Mouse (Mus musculus) ES-E14 (cell line): ENCODE measurements around the gene Gm960. TPM values are rescaled to one million over a fixed set of nuclear protein-coding genes. Genes with fewer than 3 reads are reported as not detected.
A peak's percentile ranks its signal among the peaks of the same experiment; 100 is the strongest.

Source experiments
- DNase-seq: peaks from one replicate; pipeline ENCODE4 v3.0.0-alpha.2; 2013; ENCODE audit warnings: low read depth, low spot score
- H3K27ac ChIP-seq: 2 replicates; pipeline ENCODE4 v1.5.1; 2012; ENCODE audit warnings: low read depth, mild to moderate bottlenecking, low read length, moderate library complexity, mixed read lengths; ENCODE audit not compliant: poor library complexity, insufficient read depth, severe bottlenecking
- H3K36me3 ChIP-seq: 2 replicates; pipeline ENCODE4 v1.6.1; 2012; ENCODE audit warnings: mild to moderate bottlenecking, low read length, moderate library complexity, mixed read lengths; ENCODE audit not compliant: control insufficient read depth, poor library complexity, insufficient read depth, severe bottlenecking
- H3K4me1 ChIP-seq, 2 experiments: fragments of 150-350 bp in 1 of 2; sonication (generic) in 1 of 2; 2 replicates each; pipeline ENCODE4 v1.6.1; 2012; ENCODE audit warnings: low read length in 2 of 2, mild to moderate bottlenecking in 1 of 2, mixed read lengths in 1 of 2; ENCODE audit not compliant: control insufficient read depth in 2 of 2, insufficient read depth in 2 of 2, poor library complexity in 1 of 2
- H3K4me3 ChIP-seq, 2 experiments: fragments of 150-350 bp in 1 of 2; sonication (generic) in 1 of 2; 2 replicates each; pipeline ENCODE4 v1.5.1; 2012; ENCODE audit warnings: low read length in 2 of 2, low read depth in 1 of 2, mild to moderate bottlenecking in 1 of 2, mixed read lengths in 1 of 2; ENCODE audit not compliant: insufficient read depth in 1 of 2, poor library complexity in 1 of 2, severe bottlenecking in 1 of 2
- H3K9ac ChIP-seq: 2 replicates; pipeline ENCODE4 v1.6.1; 2012; ENCODE audit warnings: low read depth, mild to moderate bottlenecking, low read length, mixed read lengths; ENCODE audit not compliant: poor library complexity, insufficient read depth, severe bottlenecking
- H3K9me3 ChIP-seq: fragments of 150-350 bp; sonication (generic); 2 replicates; pipeline ENCODE4 v1.6.1; 2012; ENCODE audit warnings: low read depth, mild to moderate bottlenecking, low read length; ENCODE audit not compliant: control insufficient read depth, insufficient read depth
- CHD2 ChIP-seq: IDR thresholded peaks from 2 replicates; pipeline ENCODE4 v1.6.1; 2014; ENCODE audit warnings: mild to moderate bottlenecking, low read depth, low read length, inconsistent platforms
- HCFC1 ChIP-seq: IDR thresholded peaks from 2 replicates; pipeline ENCODE4 v1.6.1; 2012; ENCODE audit warnings: low read length, inconsistent platforms, borderline replicate concordance; ENCODE audit not compliant: insufficient read depth
- MAFK ChIP-seq: IDR thresholded peaks from 2 replicates; pipeline ENCODE4 v1.6.1; 2014; ENCODE audit warnings: mild to moderate bottlenecking, low read depth, low read length, inconsistent platforms; ENCODE audit not compliant: insufficient read depth
- ZC3H11A ChIP-seq: IDR thresholded peaks from 2 replicates; pipeline ENCODE4 v1.6.1; 2012; ENCODE audit warnings: low read depth, mild to moderate bottlenecking, inconsistent platforms, low read length, borderline replicate concordance
- ZNF384 ChIP-seq: IDR thresholded peaks from 2 replicates; pipeline ENCODE4 v1.6.1; 2012; ENCODE audit warnings: low read depth, low read length, inconsistent platforms
- in situ Hi-C, 2 experiments: fragments of 600-800 bp; cut with MboI; formaldehyde crosslinking; loops; one replicate each; pipeline ENCODE4 v1.15.1; 2025; ENCODE audit warnings: low sequenced_read_pairs in 2 of 2, inconsistent platforms in 1 of 2; ENCODE audit not compliant: unreplicated experiment in 2 of 2
- total RNA-seq: library from RNA; depleted of rRNA; stranded (reverse); fragments of 300-350 nt; gene quantifications from 2 replicates; pipeline ENCODE4 v1.2.3, GENCODE M21; 2012

Gm960 gene
- total RNA-seq, 1 experiment = 1.1 TPM

DNA sequence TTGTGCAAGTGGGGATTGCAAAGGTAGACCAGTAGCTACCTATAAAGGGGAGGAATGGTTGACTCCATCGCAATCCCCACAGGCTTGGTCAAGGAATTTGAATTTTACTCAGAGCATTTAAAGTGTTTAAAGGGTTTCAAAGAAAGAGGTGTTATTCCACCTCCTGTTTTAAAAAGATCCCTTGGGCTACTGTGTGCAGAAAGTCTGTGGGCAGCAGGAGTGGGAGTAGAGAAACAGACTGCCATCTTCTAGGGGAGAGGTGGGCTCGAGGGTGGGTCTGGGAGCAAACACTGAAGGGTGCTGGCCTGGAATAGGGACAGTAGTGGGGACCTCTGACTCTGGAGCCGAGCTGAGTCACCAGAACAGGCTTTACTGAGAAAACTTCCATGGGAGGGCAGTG lies 34.6 kb upstream of the Gm960 start:
- Histone ChIP-seq H3K4me1 (no peaks in the 10 kb centered on the region), H3K9me3 (no peaks in the 10 kb centered on the region), H3K27ac (no peak overlapping the region), H3K4me3 (no peak overlapping the region), H3K36me3 (peaks cover 16% of the 10 kb centered on the region; the same call in 1 of the 2 replicates), H3K9ac (no peak overlapping the region)
- no peak for TF ChIP-seq ZNF384
- no peak for TF ChIP-seq HCFC1
- TF ChIP-seq MAFK = no peak
- no peak for TF ChIP-seq ZC3H11A
- no peak for TF ChIP-seq CHD2
- no peak for DNase-seq
- in situ Hi-C loops = loop anchor here in 1 of 2 experiments (25.0 kb wide), 1 partner anchor 96 kb away; the partner anchor contains the start of gene Rce1

DNA sequence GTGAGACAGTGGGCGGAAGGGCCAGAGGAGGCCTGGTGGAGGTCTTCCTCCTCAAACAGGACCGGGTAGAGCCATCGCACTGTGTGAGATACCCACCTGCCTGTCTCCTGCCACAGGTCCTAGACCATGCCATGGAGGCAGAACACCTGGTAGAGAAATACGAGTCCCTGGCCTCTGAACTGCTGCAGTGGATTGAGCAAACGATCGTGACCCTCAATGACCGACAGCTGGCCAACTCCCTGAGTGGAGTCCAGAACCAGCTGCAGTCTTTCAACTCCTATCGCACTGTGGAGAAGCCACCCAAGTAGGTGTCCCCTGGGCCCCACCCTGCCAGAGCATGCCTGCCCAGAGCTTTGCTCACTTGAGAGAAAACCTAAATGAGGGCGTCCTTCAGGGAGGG lies 30.7 kb upstream of the Gm960 start:
- Histone ChIP-seq H3K27ac (no peak overlapping the region), H3K4me3 (no peak overlapping the region), H3K36me3 (peaks cover 12% of the 10 kb centered on the region; the same call in 1 of the 2 replicates), H3K9ac (no peak overlapping the region), H3K9me3 (no peaks in the 10 kb centered on the region), H3K4me1 (0 out of 4 replicates have a peak, but pooled peaks cover 0 to under 1% of the 10 kb centered on the region in 2 experiments)
- TF ChIP-seq MAFK = no peak
- no peak for TF ChIP-seq ZNF384
- TF ChIP-seq HCFC1 = no peak
- no peak for TF ChIP-seq CHD2
- no peak for TF ChIP-seq ZC3H11A
- in situ Hi-C loops = loop anchor here in 1 of 2 experiments (25.0 kb wide), 1 partner anchor 92 kb away; the partner anchor contains the start of gene Rce1
- no peak for DNase-seq

DNA sequence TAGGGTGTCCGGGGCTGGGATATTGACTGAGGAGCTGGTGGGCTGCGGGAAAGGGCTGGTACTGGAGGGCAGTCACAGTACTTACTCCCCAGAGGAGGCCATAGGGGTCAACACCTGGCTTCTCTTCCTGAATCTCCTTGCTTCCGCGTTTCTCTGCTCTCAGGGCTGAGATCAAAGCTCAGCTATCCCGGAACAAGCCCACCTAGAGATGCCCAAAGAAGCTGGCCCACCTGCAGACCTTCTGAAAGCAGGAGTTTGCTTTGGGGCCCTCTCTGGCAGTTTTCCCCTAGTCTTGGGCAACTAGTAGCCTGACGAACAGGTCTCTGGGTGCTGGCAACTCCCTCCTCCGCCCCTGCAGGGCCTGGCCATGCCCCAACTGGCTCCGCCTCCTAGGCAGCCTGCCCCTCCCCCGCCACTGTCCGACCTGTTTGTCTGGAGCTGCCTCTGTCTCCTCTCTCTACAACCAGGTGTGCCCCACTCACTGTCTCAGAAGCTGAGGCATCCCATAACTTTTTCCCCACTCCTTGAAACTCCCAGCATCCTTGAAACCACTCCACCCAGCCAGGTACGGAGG lies 22.3 kb upstream of the Gm960 start:
- TF ChIP-seq CHD2 (no peak), ZNF384 (no peak), MAFK (no peak), HCFC1 (no peak), ZC3H11A (no peak)
- H3K9me3 ChIP-seq = no peaks in the 10 kb centered on the region
- H3K4me1 ChIP-seq = peaks cover 2 to 40% of the 10 kb centered on the region in 2 experiments; a peak in 3 of 4 replicates
- in situ Hi-C loops = no loop called here
- no peak for DNase-seq
- peak overlapping the region; percentile 43 to 53 for H3K4me3 ChIP-seq
- H3K9ac ChIP-seq = peak overlapping the region; percentile 41
- no peak overlapping the region for H3K27ac ChIP-seq
- no peaks in the 10 kb centered on the region for H3K36me3 ChIP-seq

DNA sequence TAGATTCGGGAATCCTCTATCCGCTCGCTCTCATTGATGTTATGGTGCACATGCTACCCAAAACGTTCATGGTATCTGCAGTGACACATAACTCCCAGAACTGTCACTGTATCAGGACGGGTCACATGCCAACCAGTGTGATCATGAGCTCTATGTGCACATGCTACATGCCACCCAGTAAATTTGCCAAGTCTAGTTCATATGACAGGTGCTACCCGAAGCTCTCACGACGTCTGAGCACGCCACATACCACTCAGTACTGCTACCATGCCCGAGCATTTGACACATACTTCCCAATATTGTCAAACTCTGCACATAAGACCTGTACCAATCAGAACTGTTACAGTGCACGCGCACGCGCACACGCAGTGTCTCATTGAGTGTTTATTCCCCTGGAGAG lies 21.6 kb upstream of the Gm960 start:
- Histone ChIP-seq H3K9me3 (no peaks in the 10 kb centered on the region), H3K4me1 (peaks cover 2 to 40% of the 10 kb centered on the region in 2 experiments; a peak in 3 of 4 replicates), H3K27ac (no peak overlapping the region), H3K9ac (no peak overlapping the region), H3K36me3 (no peaks in the 10 kb centered on the region), H3K4me3 (no peak overlapping the region)
- in situ Hi-C loops = no loop called here
- TF ChIP-seq MAFK = no peak
- no peak for TF ChIP-seq HCFC1
- TF ChIP-seq ZNF384 = no peak
- TF ChIP-seq ZC3H11A = no peak
- TF ChIP-seq CHD2 = no peak
- no peak for DNase-seq

DNA sequence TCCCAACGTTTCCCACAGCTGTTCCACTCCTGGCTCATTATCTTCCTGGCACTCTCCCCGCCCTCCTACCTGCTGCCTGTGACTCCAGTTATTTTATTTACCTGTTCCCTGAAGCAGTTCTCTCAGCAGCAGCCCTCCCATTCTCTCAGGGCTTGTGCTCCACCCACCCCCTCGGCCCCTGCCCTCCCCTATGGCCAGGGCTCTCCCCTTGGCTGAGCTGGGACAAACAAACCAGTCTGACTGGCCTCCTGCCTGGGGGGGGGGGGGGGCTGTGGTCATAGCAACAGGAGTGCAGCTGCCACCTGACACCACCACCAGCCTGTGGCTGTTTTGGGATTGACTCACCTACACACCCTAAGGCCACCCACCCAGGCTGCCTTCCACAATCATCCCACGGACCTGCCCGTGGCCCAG lies 20.9 kb upstream of the Gm960 start:
- Histone ChIP-seq H3K27ac (no peak overlapping the region), H3K9me3 (no peaks in the 10 kb centered on the region), H3K4me1 (peaks cover 2 to 40% of the 10 kb centered on the region in 2 experiments; a peak in 3 of 4 replicates), H3K36me3 (no peaks in the 10 kb centered on the region), H3K9ac (no peak overlapping the region), H3K4me3 (no peak overlapping the region)
- TF ChIP-seq ZNF384 (no peak), MAFK (no peak), HCFC1 (no peak), CHD2 (no peak), ZC3H11A (no peak)
- in situ Hi-C loops = no loop called here
- DNase-seq = no peak
